Mouse (Mus musculus) lung, adult 2 months (tissue): ENCODE data around the gene Cep44. TPM values are rescaled to one million over a fixed set of nuclear protein-coding genes. Genes with fewer than 3 reads are reported as not detected.
A peak's percentile ranks its signal among the peaks of the same experiment; 100 is the strongest.

ENCODE experiments used
- DNase-seq: peaks from one replicate; pipeline ENCODE4 v3.0.0; 2022
- H3K4me1 ChIP-seq: fragments of 200-500 bp; 2 replicates; pipeline ENCODE4 v1.6.1; 2011; ENCODE audit warnings: low read length; ENCODE audit not compliant: control insufficient read depth, insufficient read depth
- H3K4me3 ChIP-seq: fragments of 200-500 bp; replicated peaks from 2 replicates; pipeline ENCODE3; 2011; ENCODE audit warnings: low read depth, mild to moderate bottlenecking, control low read depth, low read length; ENCODE audit errors: extremely low read depth
- CTCF ChIP-seq: fragments of 200-500 bp; IDR thresholded peaks from 2 replicates; pipeline ENCODE4 v1.5.1; 2011; ENCODE audit warnings: mild to moderate bottlenecking, low read length, control low read depth; ENCODE audit not compliant: insufficient read depth
- POLR2A ChIP-seq: fragments of 200-500 bp; IDR thresholded peaks from 2 replicates; pipeline ENCODE4 v1.6.1; 2011; ENCODE audit warnings: low read depth, mild to moderate bottlenecking, control low read depth, low read length, borderline replicate concordance; ENCODE audit errors: extremely low read depth
- WGBS: fragments of 180-500 bp; shearing (Covaris S2); methylation state at CpG from one replicate; pipeline ENCODE4 v1.1.7; 2018; 5-methylcytosine and 5-hydroxymethylcytosine counted together
- polyA plus RNA-seq: library from polyadenylated mRNA; depleted of rRNA; stranded (reverse); fragments of >200 nt; gene quantifications from 2 replicates; pipeline ENCODE4 v1.2.3, GENCODE M21; 2012; rRNA removed

Cep44 gene
- polyA plus RNA-seq, 1 experiment = 9.0 TPM

GRCm38 (mm10) chr8:56508318-56508951 is 42.4 kb downstream of the Cep44 start:
- Histone ChIP-seq H3K4me1 (no peaks in the 10 kb centered on the region), H3K4me3 (no peak overlapping the region)
- TF ChIP-seq POLR2A = no peak
- no peak for TF ChIP-seq CTCF
- DNase-seq = no peak
- 55% methylated on average over 3 of the region's 3 CpGs for WGBS

GRCm38 (mm10) chr8:56501911-56502310 is 48.9 kb downstream of the Cep44 start:
- no peak for DNase-seq
- H3K4me3 ChIP-seq = no peak overlapping the region
- no peaks in the 10 kb centered on the region for H3K4me1 ChIP-seq
- TF ChIP-seq POLR2A = no peak
- no peak for TF ChIP-seq CTCF

DNA sequence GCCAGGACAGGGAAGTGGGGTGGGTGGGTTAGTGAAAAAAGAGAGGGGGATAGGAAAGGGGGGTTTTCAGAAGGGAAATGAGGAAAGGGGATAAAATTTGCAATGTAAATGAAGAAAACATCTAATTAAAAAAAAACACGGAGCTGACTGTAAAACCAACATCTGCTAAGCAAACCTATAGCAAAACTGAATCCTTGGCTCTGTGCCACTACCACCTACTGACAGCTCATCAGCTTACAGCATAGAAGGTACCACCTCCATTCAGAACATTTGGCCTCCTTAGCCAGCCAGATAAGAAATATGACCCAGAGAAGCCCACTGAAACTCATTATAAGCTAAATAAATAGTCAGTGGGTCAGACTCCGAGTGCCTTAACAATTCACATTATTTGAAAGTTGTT is 61.4 kb downstream of the Cep44 start:
- no peak for DNase-seq
- no peak overlapping the region for H3K4me3 ChIP-seq
- TF ChIP-seq POLR2A (no peak), CTCF (no peak)
- no peaks in the 10 kb centered on the region for H3K4me1 ChIP-seq
- WGBS = 52% methylated on average over 2 of the region's 2 CpGs

- 24% methylated on average over 3 of the region's 3 CpGs for WGBS
- TF ChIP-seq POLR2A (no peak), CTCF (0 out of 2 replicates have a peak, but pooled peaks have one; percentile 3)
- Histone ChIP-seq H3K4me1 (no peaks in the 10 kb centered on the region), H3K4me3 (no peak overlapping the region)
- DNase-seq = no peak
These were observed 64.8 kb downstream of the Cep44 start for GRCm38 (mm10) chr8:56486006-56486405.

Other genes with a start within 250 kb of the Cep44 start
- 17.6 and 28.2 TPM in 2 replicates for gene Fbxo8, start within 50 bp of the Cep44 start, polyA plus RNA-seq